In the genomic region with DNA sequence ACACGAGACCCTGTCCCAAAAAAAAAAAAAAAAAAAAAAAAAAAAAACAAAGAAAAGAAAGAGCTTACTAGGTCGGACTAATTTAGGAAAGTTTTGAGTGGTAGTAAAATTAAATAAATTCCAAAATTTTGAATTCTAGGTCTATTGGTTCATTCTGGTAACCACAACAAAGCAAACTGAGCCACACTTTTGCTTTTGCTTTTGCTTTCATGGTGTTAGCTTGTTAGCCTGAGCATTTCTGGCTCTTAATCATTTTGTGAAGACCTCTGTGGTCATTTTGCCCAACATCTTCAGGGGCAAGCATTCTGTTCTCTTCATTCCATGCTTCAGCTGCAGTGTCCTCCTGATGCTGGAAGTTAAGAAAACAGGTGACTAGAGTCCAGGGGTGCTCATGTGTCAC, we compare ENCODE assay signal across 24 mouse cellular contexts. TPM values are rescaled to one million over a fixed set of nuclear protein-coding genes. Genes with fewer than 3 reads are reported as not detected.
DNase-seq lines count a peak whose midpoint lies in the region; ATAC-seq and TF ChIP-seq lines count a peak whose summit lies in the region.
"Had no signal": no experiment of that assay in that cellular context is flagged by ENCODE, and none has a peak within 500 bp of the region (broad histone marks: within the 10 kb centered on the region; RNA-seq: fewer than 3 reads in every experiment).

No protein-coding gene starts in this region.

- in situ Hi-C loops in CH12.LX (cut with MboI; ENCODE audit: low pct_ligation_motif_present, low pct_unique_long_range_greater_than_20kb, low sequenced_read_pairs), result no loop called here

- H3K9me3 ChIP-seq in CH12.LX (replicated peaks; ENCODE audit: low read length), result no peaks in the 10 kb centered on the region
- H3K9me3 ChIP-seq: embryonic facial prominence, embryonic 13.5 days; embryonic facial prominence, embryonic 15.5 days; forebrain, embryonic 10.5 days; forebrain, embryonic 12.5 days had no signal

- H3K36me3 ChIP-seq in CH12.LX (replicated peaks in 1 of 2; ENCODE audit: control insufficient read depth in 1 of 2, insufficient read depth in 1 of 2, low read length in 1 of 2), result peaks cover 10 to 58% of the 10 kb centered on the region in 2 experiments

- no peak for TF ChIP-seq CTCF in CH12.LX (conservative IDR thresholded peaks at IDR 0.05 in 1 of 2, IDR thresholded peaks at IDR 0.05 in 1 of 2; ENCODE audit: low read depth in 2 of 2, low read length in 2 of 2)

- H3K4me1 ChIP-seq in CH12.LX (ENCODE audit: control insufficient read depth in 1 of 2, insufficient read depth in 2 of 2), result no peaks in the 10 kb centered on the region
- H3K4me1 ChIP-seq: embryonic facial prominence, embryonic 13.5 days; embryonic facial prominence, embryonic 15.5 days; forebrain, embryonic 10.5 days; forebrain, embryonic 12.5 days had no signal

- no peak overlapping the region for H3K27ac ChIP-seq in CH12.LX (ENCODE audit: insufficient read depth, low read depth)
- H3K27ac ChIP-seq: embryonic facial prominence, embryonic 13.5 days; embryonic facial prominence, embryonic 15.5 days; forebrain, embryonic 10.5 days; forebrain, embryonic 12.5 days had no signal

- no peak overlapping the region for H3K9ac ChIP-seq in CH12.LX (ENCODE audit: insufficient read depth, low read depth)
- H3K9ac ChIP-seq: embryonic facial prominence, embryonic 13.5 days; embryonic facial prominence, embryonic 15.5 days; forebrain, embryonic 12.5 days had no signal

- dilution Hi-C loops in CH12.LX (cut with MboI; ENCODE audit: extremely low pct_ligation_motif_present, extremely low pct_unique_long_range_greater_than_20kb, low sequenced_read_pairs), result no loop called here

- peak; percentile 24; the same call in 1 of the 2 replicates for TF ChIP-seq EP300 in CH12.LX (IDR thresholded peaks at IDR 0.05; ENCODE audit: low read length)

- H3K79me2 ChIP-seq in CH12.LX (replicated peaks; ENCODE audit: control insufficient read depth, extremely low read depth, insufficient read depth, poor library complexity, severe bottlenecking), result no peaks in the 10 kb centered on the region

- intact Hi-C loops in heart, postnatal 36 days (cut with DNase I), result no loop called here

- peak overlapping the region; percentile 55 for H3K4me2 ChIP-seq in CH12.LX (ENCODE audit: insufficient read depth, low read depth, poor library complexity, severe bottlenecking)
- H3K4me2 ChIP-seq: embryonic facial prominence, embryonic 13.5 days; embryonic facial prominence, embryonic 15.5 days; forebrain, embryonic 12.5 days had no signal

- no peak for TF ChIP-seq POLR2A in CH12.LX (IDR thresholded peaks at IDR 0.05; ENCODE audit: low read depth, low read length)

- no peak overlapping the region for H3K4me3 ChIP-seq in CH12.LX (replicated peaks in 1 of 3; ENCODE audit: low read depth in 2 of 3, low read length in 2 of 3, poor library complexity in 1 of 3)
- H3K4me3 ChIP-seq: embryonic facial prominence, embryonic 13.5 days; embryonic facial prominence, embryonic 15.5 days; erythroblast, embryonic 14.5 days; forebrain, embryonic 10.5 days; forebrain, embryonic 12.5 days had no signal

- peak; percentile 29 for DNase-seq in CD4-positive, CD25-positive, alpha-beta regulatory T cell, adult 2 months (ENCODE audit: low read depth, low spot score)
- DNase-seq in CH12.LX (ENCODE audit: extremely low read depth), result no peak
- DNase-seq in induced T-regulatory cell, adult 2 months (ENCODE audit: low read depth), result peak; percentile 58
- peak; percentile 24 for DNase-seq in naive thymus-derived CD4-positive, alpha-beta T cell, adult 2 months (ENCODE audit: low read depth)
- no peak for DNase-seq in embryo, embryonic 10.5 days (ENCODE audit: low spot score)
- no peak for DNase-seq in heart, postnatal 36 days
- DNase-seq in heart, adult 18-20 months, result no peak
- DNase-seq: adrenal gland, adult 8-10 months; adrenal gland, postnatal 14 days; adrenal gland, postnatal 36 days; cerebellum, adult 11-12 months; cerebellum, adult 2 months; cerebellum, adult 9-10 months; cerebellum, postnatal 10 days; cerebellum, postnatal 25 days; embryo, embryonic 11 days had no signal

- no peak for ATAC-seq in megakaryocyte progenitor cell, adult 5-6 weeks (replicated peaks; ENCODE audit: poor library complexity)
- ATAC-seq: forebrain, embryonic 14.5 days; forebrain, embryonic 16.5 days had no signal

- no peak for TF ChIP-seq RAD21 in CH12.LX (IDR thresholded peaks at IDR 0.05; ENCODE audit: low read depth, low read length)

- H3K27me3 ChIP-seq in CH12.LX (replicated peaks), result no peaks in the 10 kb centered on the region
- H3K27me3 ChIP-seq: embryonic facial prominence, embryonic 13.5 days; embryonic facial prominence, embryonic 15.5 days; forebrain, embryonic 12.5 days had no signal

TF ChIP-seq in CH12.LX, 34 proteins besides CTCF, POLR2A, EP300 and RAD21:
- no peak for TF ChIP-seq USF1 (IDR thresholded peaks at IDR 0.05; ENCODE audit: low read depth, low read length)
- no peak for TF ChIP-seq UBTF (IDR thresholded peaks at IDR 0.05; ENCODE audit: low read depth, low read length)
- TF ChIP-seq POLR2AphosphoS2 (IDR thresholded peaks at IDR 0.05; ENCODE audit: low read depth, low read length), result no peak
- no peak for TF ChIP-seq TCF12 (IDR thresholded peaks at IDR 0.05; ENCODE audit: low read depth, low read length)
- no peak for TF ChIP-seq SMC3 (IDR thresholded peaks at IDR 0.05; ENCODE audit: low read depth, low read length)
- TF ChIP-seq ZNF384 (IDR thresholded peaks at IDR 0.05; ENCODE audit: low read depth, low read length), result peak; percentile 65
- no peak for TF ChIP-seq MAX (IDR thresholded peaks at IDR 0.05; ENCODE audit: low read length)
- no peak for TF ChIP-seq SIN3A (IDR thresholded peaks at IDR 0.05; ENCODE audit: low read length)
- no peak for TF ChIP-seq ZMIZ1 (IDR thresholded peaks at IDR 0.05; ENCODE audit: low read depth, low read length)
- TF ChIP-seq IRF4 (IDR thresholded peaks at IDR 0.05; ENCODE audit: low read depth, low read length), result peak; percentile 56; the same call in 1 of the 2 replicates
- no peak for TF ChIP-seq MEF2A (IDR thresholded peaks at IDR 0.05; ENCODE audit: borderline replicate concordance, low read depth, low read length)
- TF ChIP-seq ZKSCAN1 (IDR thresholded peaks at IDR 0.05; ENCODE audit: borderline replicate concordance, low read depth, low read length), result no peak
- TF ChIP-seq HCFC1 (IDR thresholded peaks at IDR 0.05; ENCODE audit: low read depth, low read length), result no peak
- TF ChIP-seq PAX5 (IDR thresholded peaks at IDR 0.05; ENCODE audit: low read length), result no peak
TF ChIP-seq in CH12.LX: peak in this region for 2.

RNA-seq across cellular contexts. Expression of gene Aco1, which starts 29.5 kb away (rescaled TPM):
- total RNA-seq in CH12.LX (2012; rRNA removed), result 23.2 and 25.0 TPM in 2 replicates
- 25.2 and 27.1 TPM in 2 replicates for total RNA-seq in CH12.LX (2014; rRNA removed)
- 22.3 and 24.8 TPM in 2 replicates for polyA plus RNA-seq in CH12.LX (2012; ENCODE audit: insufficient read length, low read depth)
- 10 to 100 TPM; 33.7 to 34.0 TPM for total RNA-seq in heart, postnatal 36 days (2021)
- total RNA-seq in megakaryocyte progenitor cell, adult 5-6 weeks (2015), result 15.4 and 19.2 TPM in 2 replicates
- 18.5 and 21.0 TPM in 2 replicates for total RNA-seq in megakaryocyte progenitor cell, adult 5-6 weeks (2017)
- total RNA-seq in heart, adult 18-20 months (2021), result 10 to 100 TPM; 28.6 to 34.8 TPM

Comparison
In these comparisons a context has a peak if more than half of its experiments do, and no peak if none do; other contexts are left out.
1. DNase-seq: peak in CD4-positive, CD25-positive, alpha-beta regulatory T cell, adult 2 months (single experiment), induced T-regulatory cell, adult 2 months (single experiment) and naive thymus-derived CD4-positive, alpha-beta T cell, adult 2 months (single experiment); none in CH12.LX (single experiment), embryo, embryonic 10.5 days (single experiment), heart, postnatal 36 days (0 of 2) and heart, adult 18-20 months (0 of 2).